Mouse (Mus musculus) cerebellum, adult 9-11 months (tissue): ENCODE measurements around the gene Rffl.

Source experiments
- DNase-seq: peaks from one replicate; pipeline ENCODE4 v3.0.0; 2022

Rffl gene

DNA sequence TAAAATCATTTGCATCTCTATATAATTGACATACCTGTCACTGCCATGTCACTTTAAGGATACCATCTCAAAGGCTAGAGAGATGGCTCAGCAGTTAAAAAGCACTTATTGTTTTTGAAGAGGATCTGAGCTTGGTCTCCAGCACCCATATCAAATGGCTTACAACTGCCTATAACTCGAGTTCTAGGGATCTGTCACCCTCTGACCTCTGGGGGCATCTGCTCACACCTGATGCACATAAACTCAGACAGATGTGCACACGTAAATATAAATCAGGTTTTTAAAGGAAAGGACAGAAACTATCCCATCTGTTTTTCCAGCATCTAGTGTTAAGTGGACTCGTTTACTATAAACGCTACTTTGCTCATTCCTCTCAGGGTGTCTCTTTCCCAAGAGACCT is 107.7 kb downstream of the Rffl start:
- DNase-seq: no peak

DNA sequence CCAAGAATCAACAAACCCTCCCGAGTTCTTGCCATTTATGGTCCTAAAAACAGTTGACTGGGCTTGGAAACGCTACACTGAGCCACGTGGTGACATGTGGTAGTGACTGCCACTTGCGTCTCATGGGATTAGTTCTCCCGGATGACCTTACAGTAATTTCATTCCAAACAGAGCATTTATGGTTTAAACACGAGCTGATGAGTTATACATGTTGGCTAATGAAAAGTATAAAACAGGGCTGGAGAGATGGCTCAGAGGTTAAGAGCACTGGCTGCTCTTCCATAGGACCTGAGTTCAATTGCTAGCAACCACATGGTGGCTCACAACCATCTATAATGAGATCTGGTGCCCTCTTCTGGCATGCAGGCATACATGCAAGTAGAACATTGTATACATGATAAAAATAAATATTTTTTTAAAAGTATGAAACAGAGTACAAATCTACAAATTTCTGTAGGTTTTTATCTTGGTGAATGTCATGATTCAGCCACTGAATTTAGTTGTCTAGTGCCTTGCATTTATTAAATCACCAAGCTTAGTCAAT is 108.7 kb downstream of the Rffl start:
- DNase-seq: no peak

GRCm38 (mm10) chr11:82755919-82756318 is 115.1 kb downstream of the Rffl start:
- DNase-seq: no peak
